In the genomic region with DNA sequence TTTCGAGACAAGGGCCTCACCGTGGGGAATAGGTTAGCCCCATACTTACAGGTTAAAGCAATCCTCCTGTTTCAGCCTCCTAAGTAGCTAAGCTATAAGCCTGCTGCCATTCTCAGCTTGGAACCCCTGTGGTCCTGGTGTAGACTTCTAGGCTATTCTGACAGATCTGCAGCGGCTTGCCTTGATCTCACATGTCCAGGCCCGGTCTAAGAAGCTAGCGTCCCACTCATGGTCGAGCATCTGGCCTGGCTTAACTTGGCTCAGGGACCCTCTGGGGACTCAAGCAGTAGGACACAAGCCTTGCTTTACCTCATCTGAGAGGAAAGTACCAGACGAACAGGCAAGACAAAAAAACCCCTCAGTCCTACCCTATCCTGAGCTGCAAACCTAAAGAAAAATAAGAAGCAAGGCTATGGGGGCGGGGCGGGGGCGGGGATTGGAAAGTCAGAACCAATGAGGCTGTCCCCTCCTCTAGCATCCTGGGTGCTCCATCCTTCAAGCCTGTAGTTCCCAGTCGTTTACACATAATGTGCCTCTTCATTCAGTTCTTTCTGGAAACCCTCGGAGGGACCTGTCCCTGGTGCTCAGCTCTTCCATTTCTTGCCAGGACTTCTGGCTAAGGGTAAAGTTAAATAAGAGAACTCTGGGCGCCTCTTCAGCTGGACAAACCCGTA, we compare ENCODE assay signal across 14 mouse cellular contexts. TPM values are rescaled to one million over a fixed set of nuclear protein-coding genes. Genes with fewer than 3 reads are reported as not detected.
DNase-seq lines count a peak whose midpoint lies in the region; ATAC-seq and TF ChIP-seq lines count a peak whose summit lies in the region.
"Had no signal": no experiment of that assay in that cellular context is flagged by ENCODE, and none has a peak within 500 bp of the region (broad histone marks: within the 10 kb centered on the region; RNA-seq: fewer than 3 reads in every experiment).

No protein-coding gene starts in this region.

- H3K9me3 ChIP-seq in forebrain, embryonic 15.5 days: no peaks in the 10 kb centered on the region
- no peaks in the 10 kb centered on the region for H3K9me3 ChIP-seq in forebrain, embryonic 16.5 days (ENCODE audit: control insufficient read depth, low read length)
- no peaks in the 10 kb centered on the region for H3K9me3 ChIP-seq in midbrain, embryonic 11.5 days (ENCODE audit: control insufficient read depth, low read length)
- H3K9me3 ChIP-seq in midbrain, embryonic 10.5 days (replicated peaks): no peaks in the 10 kb centered on the region
- no peaks in the 10 kb centered on the region for H3K9me3 ChIP-seq in ES-E14 (ENCODE audit: control insufficient read depth, insufficient read depth, low read depth, low read length)
- H3K9me3 ChIP-seq: embryonic facial prominence, embryonic 13.5 days; forebrain, embryonic 10.5 days; heart, embryonic 12.5 days; liver, embryonic 12.5 days; midbrain, embryonic 12.5 days had no signal

- H3K4me3 ChIP-seq in forebrain, embryonic 15.5 days: no peak overlapping the region
- H3K4me3 ChIP-seq in forebrain, embryonic 16.5 days (replicated peaks; ENCODE audit: low read length): no peak overlapping the region
- H3K4me3 ChIP-seq in midbrain, embryonic 11.5 days (ENCODE audit: low read depth, low read length): no peak overlapping the region
- no peak overlapping the region for H3K4me3 ChIP-seq in midbrain, embryonic 10.5 days
- peak overlapping the region; percentile 11 to 14; a peak in 3 of 4 replicates for H3K4me3 ChIP-seq in ES-E14 (ENCODE audit: insufficient read depth in 1 of 2, low read depth in 1 of 2, low read length in 2 of 2, poor library complexity in 1 of 2, severe bottlenecking in 1 of 2)
- H3K4me3 ChIP-seq: embryonic facial prominence, embryonic 13.5 days; forebrain, embryonic 10.5 days; heart, embryonic 12.5 days; liver, embryonic 12.5 days; midbrain, embryonic 12.5 days had no signal

- no peaks in the 10 kb centered on the region for H3K36me3 ChIP-seq in forebrain, embryonic 15.5 days
- no peaks in the 10 kb centered on the region for H3K36me3 ChIP-seq in forebrain, embryonic 16.5 days (ENCODE audit: control insufficient read depth, insufficient read depth)
- no peaks in the 10 kb centered on the region for H3K36me3 ChIP-seq in midbrain, embryonic 11.5 days (ENCODE audit: control insufficient read depth, insufficient read depth, low read length)
- no peaks in the 10 kb centered on the region for H3K36me3 ChIP-seq in midbrain, embryonic 10.5 days
- peaks cover 3% of the 10 kb centered on the region; the same call in 1 of the 2 replicates for H3K36me3 ChIP-seq in ES-E14 (ENCODE audit: control insufficient read depth, insufficient read depth, low read length, poor library complexity, severe bottlenecking)
- H3K36me3 ChIP-seq: embryonic facial prominence, embryonic 13.5 days; forebrain, embryonic 10.5 days; heart, embryonic 12.5 days; liver, embryonic 12.5 days; midbrain, embryonic 12.5 days had no signal

- H3K27ac ChIP-seq in forebrain, embryonic 15.5 days (replicated peaks): no peak overlapping the region
- H3K27ac ChIP-seq in forebrain, embryonic 16.5 days (ENCODE audit: low read length): no peak overlapping the region
- no peak overlapping the region for H3K27ac ChIP-seq in midbrain, embryonic 11.5 days (ENCODE audit: low read depth, low read length)
- no peak overlapping the region for H3K27ac ChIP-seq in midbrain, embryonic 10.5 days (replicated peaks)
- 0 out of 2 replicates have a peak overlapping the region, but pooled peaks have one; percentile 15 for H3K27ac ChIP-seq in ES-E14 (ENCODE audit: insufficient read depth, low read depth, low read length, poor library complexity, severe bottlenecking)
- H3K27ac ChIP-seq: embryonic facial prominence, embryonic 13.5 days; forebrain, embryonic 10.5 days; liver, embryonic 12.5 days; midbrain, embryonic 12.5 days; stomach, postnatal 0 days had no signal

- WGBS in forebrain, embryonic 15.5 days: 70% methylated on average over 14 of the region's 14 CpGs
- 70% methylated on average over 14 of the region's 14 CpGs for WGBS in forebrain, embryonic 16.5 days
- WGBS in midbrain, embryonic 11.5 days: 68% methylated on average over 14 of the region's 14 CpGs
- WGBS in midbrain, embryonic 10.5 days: 67% methylated on average over 14 of the region's 14 CpGs

- no peaks in the 10 kb centered on the region for H3K4me1 ChIP-seq in forebrain, embryonic 15.5 days
- no peaks in the 10 kb centered on the region for H3K4me1 ChIP-seq in forebrain, embryonic 16.5 days (replicated peaks; ENCODE audit: control insufficient read depth, insufficient read depth, low read length)
- no peaks in the 10 kb centered on the region for H3K4me1 ChIP-seq in midbrain, embryonic 11.5 days (ENCODE audit: control insufficient read depth, insufficient read depth, low read length)
- H3K4me1 ChIP-seq in midbrain, embryonic 10.5 days: peaks cover 11% of the 10 kb centered on the region; the same call in 1 of the 2 replicates
- H3K4me1 ChIP-seq in ES-E14 (ENCODE audit: control insufficient read depth in 2 of 2, insufficient read depth in 2 of 2, low read length in 2 of 2, poor library complexity in 1 of 2): peaks cover 3 to 27% of the 10 kb centered on the region in 2 experiments; a peak in 3 of 4 replicates
- H3K4me1 ChIP-seq: liver, embryonic 12.5 days; midbrain, embryonic 12.5 days had no signal

- H3K4me2 ChIP-seq in forebrain, embryonic 15.5 days (replicated peaks): no peak overlapping the region
- no peak overlapping the region for H3K4me2 ChIP-seq in forebrain, embryonic 16.5 days (ENCODE audit: low read length)
- no peak overlapping the region for H3K4me2 ChIP-seq in midbrain, embryonic 11.5 days
- H3K4me2 ChIP-seq: embryonic facial prominence, embryonic 13.5 days; heart, embryonic 12.5 days; liver, embryonic 12.5 days; midbrain, embryonic 12.5 days had no signal

- no peaks in the 10 kb centered on the region for H3K27me3 ChIP-seq in forebrain, embryonic 15.5 days
- no peaks in the 10 kb centered on the region for H3K27me3 ChIP-seq in forebrain, embryonic 16.5 days (replicated peaks; ENCODE audit: control insufficient read depth, insufficient read depth, low read length)
- no peaks in the 10 kb centered on the region for H3K27me3 ChIP-seq in midbrain, embryonic 11.5 days (ENCODE audit: control insufficient read depth, insufficient read depth, low read length)
- no peaks in the 10 kb centered on the region for H3K27me3 ChIP-seq in midbrain, embryonic 10.5 days (ENCODE audit: low read depth, poor library complexity, severe bottlenecking)
- H3K27me3 ChIP-seq: embryonic facial prominence, embryonic 13.5 days; Patski had no signal

- DNase-seq in midbrain, embryonic 11.5 days (ENCODE audit: low spot score, missing footprints): peak; percentile 80
- DNase-seq in midbrain, embryonic 10.5 days (ENCODE audit: low spot score): no peak
- DNase-seq in ES-E14 (ENCODE audit: low read depth, low spot score): no peak
- peak; percentile 37 for DNase-seq in testis, postnatal 10 days (ENCODE audit: low spot score)
- no peak for DNase-seq in lung, postnatal 4 days

- no peak overlapping the region for H3K9ac ChIP-seq in forebrain, embryonic 15.5 days (replicated peaks)
- no peak overlapping the region for H3K9ac ChIP-seq in forebrain, embryonic 16.5 days (replicated peaks; ENCODE audit: low read depth, low read length)
- no peak overlapping the region for H3K9ac ChIP-seq in midbrain, embryonic 11.5 days (ENCODE audit: low read length)
- H3K9ac ChIP-seq in ES-E14 (ENCODE audit: insufficient read depth, low read depth, low read length, poor library complexity, severe bottlenecking): no peak overlapping the region
- H3K9ac ChIP-seq: embryonic facial prominence, embryonic 13.5 days; heart, embryonic 12.5 days; liver, embryonic 12.5 days; midbrain, embryonic 12.5 days had no signal

- in situ Hi-C loops in ES-E14 (cut with MboI; ENCODE audit: low sequenced_read_pairs in 2 of 2, unreplicated experiment in 2 of 2): no loop called here

- 0 out of 2 replicates have a peak, but pooled peaks have one; percentile 23 for ATAC-seq in forebrain, embryonic 15.5 days (replicated peaks)
- ATAC-seq in forebrain, embryonic 16.5 days: no peak
- no peak for ATAC-seq in midbrain, embryonic 11.5 days (ENCODE audit: low FRiP score)
- ATAC-seq: Patski had no signal

TF ChIP-seq in ES-E14, 5 proteins besides CTCF, POLR2A, EP300 and RAD21:
- no peak for TF ChIP-seq CHD2 (IDR thresholded peaks at IDR 0.05; ENCODE audit: low read depth, low read length)
- no peak for TF ChIP-seq ZC3H11A (IDR thresholded peaks at IDR 0.05; ENCODE audit: borderline replicate concordance, low read depth, low read length)
- TF ChIP-seq MAFK (IDR thresholded peaks at IDR 0.05; ENCODE audit: insufficient read depth, low read depth, low read length): no peak
- TF ChIP-seq HCFC1 (IDR thresholded peaks at IDR 0.05; ENCODE audit: borderline replicate concordance, insufficient read depth, low read length): no peak
- no peak for TF ChIP-seq ZNF384 (IDR thresholded peaks at IDR 0.05; ENCODE audit: low read depth, low read length)

RNA-seq across cellular contexts. Expression of a gene that starts 8.7 kb away (rescaled TPM):
- polyA plus RNA-seq in forebrain, embryonic 15.5 days (2015; fragmentation: Nextera tagmentation; extraction: Ambion mirVana): 1.0 and 1.4 TPM in 2 replicates
- 1.2 and 1.3 TPM in 2 replicates for polyA plus RNA-seq in forebrain, embryonic 16.5 days (2015; fragmentation: Nextera tagmentation; extraction: Ambion mirVana)
- 1.2 and 1.6 TPM in 2 replicates for polyA plus RNA-seq in midbrain, embryonic 11.5 days (2014; fragmentation: Nextera tagmentation; extraction: Ambion mirVana)
- polyA plus RNA-seq in midbrain, embryonic 10.5 days (2016; fragmentation: Nextera tagmentation; extraction: Ambion mirVana): 1.6 and 1.9 TPM in 2 replicates
- total RNA-seq in ES-E14 (2012; rRNA removed): 10.4 and 20.1 TPM in 2 replicates

RNA-seq across cellular contexts. Expression of a gene that starts 46.0 kb away (rescaled TPM):
- 2.5 and 3.0 TPM in 2 replicates for polyA plus RNA-seq in forebrain, embryonic 15.5 days (2015; fragmentation: Nextera tagmentation; extraction: Ambion mirVana)
- polyA plus RNA-seq in forebrain, embryonic 16.5 days (2015; fragmentation: Nextera tagmentation; extraction: Ambion mirVana): 2.0 and 3.7 TPM in 2 replicates
- polyA plus RNA-seq in midbrain, embryonic 11.5 days (2014; fragmentation: Nextera tagmentation; extraction: Ambion mirVana): 0.25 and 0.29 TPM in 2 replicates
- polyA plus RNA-seq in midbrain, embryonic 10.5 days (2016; fragmentation: Nextera tagmentation; extraction: Ambion mirVana): 0.56 and 1.2 TPM in 2 replicates
- total RNA-seq in ES-E14 (2012; rRNA removed): 0.36 and 0.58 TPM in 2 replicates
- polyA plus RNA-seq: Patski had no signal

Comparison
In these comparisons a context has a peak if more than half of its experiments do, and no peak if none do; other contexts are left out.
1. DNase-seq: peak in midbrain, embryonic 11.5 days (single experiment) and testis, postnatal 10 days (single experiment); none in midbrain, embryonic 10.5 days (single experiment), ES-E14 (single experiment) and lung, postnatal 4 days (0 of 2).
2. H3K4me3 ChIP-seq: peak in ES-E14 (2 of 2); none in forebrain, embryonic 15.5 days (single experiment), forebrain, embryonic 16.5 days (single experiment), midbrain, embryonic 11.5 days (single experiment) and midbrain, embryonic 10.5 days (single experiment).